Comparison of ENCODE assay signal across 11 mouse cellular contexts in genomic region chr10:59443212-59443611, GRCm38 (mm10). TPM values are rescaled to one million over a fixed set of nuclear protein-coding genes. Genes with fewer than 3 reads are reported as not detected.
DNase-seq lines count a peak whose midpoint lies in the region; ATAC-seq and TF ChIP-seq lines count a peak whose summit lies in the region.
"Had no signal": no experiment of that assay in that cellular context is flagged by ENCODE, and none has a peak within 500 bp of the region (broad histone marks: within the 10 kb centered on the region; RNA-seq: fewer than 3 reads in every experiment).

No protein-coding gene starts in this region.

- H3K9ac ChIP-seq in lung, embryonic 14.5 days, result no peak overlapping the region
- H3K9ac ChIP-seq: limb, embryonic 15.5 days had no signal

- WGBS in lung, embryonic 14.5 days, result 4% methylated on average over 7 of the region's 7 CpGs
- WGBS in lung, adult 2 months, result 11% methylated on average over 7 of the region's 7 CpGs

- peak; percentile 29 for TF ChIP-seq CTCF in lung, embryonic 14.5 days (IDR thresholded peaks at IDR 0.05; ENCODE audit: low read depth)
- no peak for TF ChIP-seq CTCF in lung, adult 2 months (IDR thresholded peaks at IDR 0.05; ENCODE audit: insufficient read depth, low read length)

- ATAC-seq in lung, embryonic 14.5 days (ENCODE audit: insufficient read depth), result peak; percentile 64

- no peaks in the 10 kb centered on the region for H3K27me3 ChIP-seq in lung, embryonic 14.5 days (ENCODE audit: insufficient read depth, low read length)
- H3K27me3 ChIP-seq: limb, embryonic 15.5 days had no signal

- H3K36me3 ChIP-seq in lung, embryonic 14.5 days (ENCODE audit: insufficient read depth), result no peaks in the 10 kb centered on the region

- DNase-seq in lung, embryonic 14.5 days, result peak; percentile 87
- no peak for DNase-seq in lung, adult 2 months
- peak; percentile 42 for DNase-seq in embryo, embryonic 9.5 days (ENCODE audit: extremely low spot score)
- peak; percentile 30 to 45 for DNase-seq in kidney, postnatal 4 days
- peak; percentile 41 for DNase-seq in testis, postnatal 10 days (ENCODE audit: low spot score)
- DNase-seq in layer of hippocampus, adult 11-12 months (ENCODE audit: low spot score), result no peak
- no peak for DNase-seq in urinary bladder, postnatal 4 days (ENCODE audit: low spot score in 2 of 2)
- DNase-seq: cerebellum, adult 9-10 months; gastrocnemius, postnatal 36 days; thymus, adult 18-20 months had no signal

- no peaks in the 10 kb centered on the region for H3K9me3 ChIP-seq in lung, embryonic 14.5 days (ENCODE audit: low read depth, low read length)
- H3K9me3 ChIP-seq: limb, embryonic 15.5 days had no signal

- peaks cover 15% of the 10 kb centered on the region for H3K4me1 ChIP-seq in lung, embryonic 14.5 days (ENCODE audit: insufficient read depth)
- H3K4me1 ChIP-seq in lung, adult 2 months (ENCODE audit: control insufficient read depth, insufficient read depth, low read length), result peaks cover 14% of the 10 kb centered on the region

- no peak overlapping the region for H3K27ac ChIP-seq in lung, embryonic 14.5 days (ENCODE audit: low read depth)
- H3K27ac ChIP-seq: limb, embryonic 15.5 days had no signal

- no peak for TF ChIP-seq POLR2A in lung, adult 2 months (IDR thresholded peaks at IDR 0.05; ENCODE audit: borderline replicate concordance, extremely low read depth, low read depth, low read length)

- peak overlapping the region; percentile 18; the same call in 1 of the 2 replicates for H3K4me2 ChIP-seq in lung, embryonic 14.5 days
- H3K4me2 ChIP-seq: limb, embryonic 15.5 days had no signal

- no peak overlapping the region for H3K4me3 ChIP-seq in lung, embryonic 14.5 days (ENCODE audit: low read depth, low read length)
- H3K4me3 ChIP-seq in lung, adult 2 months (replicated peaks; ENCODE audit: extremely low read depth, low read depth, low read length), result no peak overlapping the region
- H3K4me3 ChIP-seq: limb, embryonic 15.5 days had no signal

RNA-seq across cellular contexts. Expression of gene Oit3, which starts 1.6 kb away (rescaled TPM):
- 0.62 and 1.4 TPM in 2 replicates for polyA plus RNA-seq in lung, embryonic 14.5 days (2014; fragmentation: Nextera tagmentation; extraction: Ambion mirVana)
- 0.78 and 2.0 TPM in 2 replicates for polyA plus RNA-seq in lung, adult 2 months (2012; rRNA removed)

RNA-seq across cellular contexts. Expression of gene Pla2g12b, which starts 39.8 kb away (rescaled TPM):
- polyA plus RNA-seq in lung, embryonic 14.5 days (2014; fragmentation: Nextera tagmentation; extraction: Ambion mirVana), result not detected in 2 replicates
- 0.41 TPM in 1 of 2 replicates, not detected in the other for polyA plus RNA-seq in lung, adult 2 months (2012; rRNA removed)

RNA-seq across cellular contexts. Expression of gene Gm10273, which starts 47.8 kb away (rescaled TPM):
- 9.4 and 19.0 TPM in 2 replicates for polyA plus RNA-seq in lung, embryonic 14.5 days (2014; fragmentation: Nextera tagmentation; extraction: Ambion mirVana)
- polyA plus RNA-seq in lung, adult 2 months (2012; rRNA removed), result 2.3 TPM in 2 replicates

Comparison
In these comparisons a context has a peak if more than half of its experiments do, and no peak if none do; other contexts are left out.
1. DNase-seq: peak in lung, embryonic 14.5 days (single experiment), embryo, embryonic 9.5 days (single experiment), kidney, postnatal 4 days (2 of 2) and testis, postnatal 10 days (single experiment); none in lung, adult 2 months (single experiment), layer of hippocampus, adult 11-12 months (single experiment) and urinary bladder, postnatal 4 days (0 of 2).